Mouse (Mus musculus) urinary bladder, postnatal 4 days (tissue): ENCODE data around the gene Cttnbp2nl.

Experiments used
- DNase-seq, 2 experiments: peaks; one replicate each; pipeline ENCODE4 v3.0.0; 2021 to 2022; ENCODE audit warnings: low spot score in 2 of 2

Cttnbp2nl gene

DNA sequence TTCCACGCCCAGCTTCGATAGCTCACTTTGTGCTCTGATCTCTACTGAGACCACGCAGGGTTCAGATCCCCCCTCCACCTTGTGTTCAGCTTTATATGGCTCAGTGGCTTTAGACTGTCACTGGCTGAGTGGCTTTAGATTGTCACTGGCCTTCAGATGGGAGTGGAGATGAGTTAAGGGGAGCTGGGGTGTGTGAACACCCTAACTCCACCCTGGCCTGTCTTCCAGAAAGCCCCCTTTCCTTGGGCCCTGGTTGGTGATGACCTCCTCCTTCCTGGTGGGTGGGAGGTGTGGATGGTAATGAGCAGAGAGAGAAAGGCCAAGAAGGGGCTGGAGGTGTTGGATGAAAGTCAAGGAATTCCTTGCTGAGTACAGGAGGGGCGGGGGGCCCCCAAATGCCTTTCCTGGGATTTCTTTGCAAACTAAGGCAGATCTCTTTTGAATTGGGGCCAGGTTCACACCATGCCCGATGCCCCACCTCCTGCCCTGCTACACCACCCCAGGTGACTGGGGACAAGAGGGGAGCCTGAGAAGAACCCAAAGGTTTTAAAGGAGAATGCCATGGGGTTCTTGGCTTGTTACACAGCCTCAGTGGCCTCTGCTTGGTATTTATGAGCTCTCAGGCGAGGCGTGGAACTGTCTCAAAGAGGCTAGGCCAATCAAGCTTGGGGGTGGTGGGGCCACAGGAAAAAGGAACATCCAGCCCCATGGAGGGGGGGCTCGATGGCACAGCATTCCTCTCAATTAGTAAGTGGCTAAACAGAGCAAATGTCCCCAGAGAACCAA is 87.7 kb downstream of the Cttnbp2nl start:
- DNase-seq: no peak

DNA sequence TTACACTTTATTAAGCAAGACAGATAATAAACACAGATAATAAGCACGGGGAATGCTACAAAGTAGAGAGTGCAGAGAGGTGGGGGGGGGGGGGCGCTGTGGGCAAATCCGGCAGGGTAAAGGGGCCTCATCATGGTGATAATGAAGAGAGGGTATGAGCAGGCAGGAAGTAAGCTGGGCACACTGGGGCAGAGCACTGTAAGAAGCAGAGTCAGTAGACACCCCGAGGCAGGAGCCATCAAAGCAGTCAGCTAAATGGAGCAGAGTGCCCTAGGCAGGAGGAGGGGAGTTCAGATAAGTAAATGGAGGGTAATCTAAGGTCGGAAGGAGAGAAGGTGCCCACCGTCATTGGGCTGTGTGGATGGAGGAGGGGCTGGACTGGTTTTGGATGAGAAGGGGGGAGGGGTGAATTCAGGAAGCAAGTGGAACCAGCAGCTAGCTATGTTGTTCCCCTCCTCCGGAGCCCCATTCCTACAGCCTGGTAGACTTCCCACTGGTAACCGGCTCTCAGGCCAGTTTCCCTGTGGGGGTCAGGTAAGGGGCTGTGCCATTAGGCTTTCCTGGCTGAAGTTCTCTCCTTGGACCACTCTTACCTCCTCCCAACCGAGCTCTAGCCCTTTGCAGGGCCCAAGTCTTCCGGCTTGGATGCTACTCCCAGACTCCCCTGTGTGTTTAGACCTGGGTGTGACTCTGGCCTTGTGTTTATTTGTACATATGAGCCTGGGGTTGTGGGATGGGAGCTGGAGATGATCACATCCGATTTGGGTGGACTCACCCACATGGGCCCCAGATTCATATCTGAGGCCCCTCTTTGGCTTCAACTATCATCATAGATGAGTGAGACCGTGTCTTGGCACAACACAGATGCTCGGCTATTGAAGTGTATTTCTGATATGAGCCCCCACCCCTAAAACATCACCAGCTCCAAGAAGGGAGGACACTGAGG is 89.3 kb downstream of the Cttnbp2nl start:
- no peak for DNase-seq

DNA sequence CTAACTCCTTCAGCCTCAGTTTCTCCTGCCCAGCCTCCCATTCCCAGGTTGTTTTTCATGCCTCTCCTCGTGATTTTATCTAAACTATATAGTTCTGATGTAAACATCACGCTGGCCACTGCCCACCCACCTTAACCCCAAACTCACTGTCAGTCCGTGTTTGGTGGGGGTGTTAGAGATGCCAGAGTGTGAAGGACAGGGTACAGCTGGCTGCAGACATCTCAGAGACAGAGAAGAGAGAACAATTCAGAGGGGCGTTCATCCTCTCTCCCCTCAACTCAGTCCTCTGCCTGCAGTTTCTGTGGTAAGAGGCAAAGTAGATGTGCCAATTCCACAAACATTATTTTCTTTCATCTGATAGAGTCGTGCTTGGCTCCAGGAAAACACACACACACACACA is 90.1 kb downstream of the Cttnbp2nl start:
- no peak for DNase-seq

DNA sequence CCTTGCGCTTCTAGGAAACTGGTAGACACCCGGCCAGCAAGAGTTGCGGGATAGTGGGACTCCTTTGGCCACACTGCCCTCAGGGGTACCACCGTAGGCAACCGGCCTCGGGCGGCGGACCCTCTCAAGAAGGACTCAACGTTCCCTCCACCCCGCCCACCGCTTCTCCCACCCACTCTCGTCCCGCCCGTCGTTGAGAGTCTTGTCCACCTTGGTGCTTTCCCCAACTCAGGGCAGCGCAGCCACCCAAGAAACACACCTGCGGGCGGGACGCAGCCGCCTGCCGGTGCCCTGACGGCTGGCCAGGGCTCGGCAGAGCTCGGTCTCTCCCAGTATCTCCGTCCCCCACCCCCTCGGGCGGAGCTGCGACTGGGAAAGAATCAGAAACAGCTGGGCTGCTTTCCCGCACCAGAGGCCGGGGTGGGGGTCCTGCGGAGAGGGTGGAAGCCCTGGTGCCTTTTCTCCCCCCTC is 90.8 kb downstream of the Cttnbp2nl start:
- DNase-seq: no peak

DNA sequence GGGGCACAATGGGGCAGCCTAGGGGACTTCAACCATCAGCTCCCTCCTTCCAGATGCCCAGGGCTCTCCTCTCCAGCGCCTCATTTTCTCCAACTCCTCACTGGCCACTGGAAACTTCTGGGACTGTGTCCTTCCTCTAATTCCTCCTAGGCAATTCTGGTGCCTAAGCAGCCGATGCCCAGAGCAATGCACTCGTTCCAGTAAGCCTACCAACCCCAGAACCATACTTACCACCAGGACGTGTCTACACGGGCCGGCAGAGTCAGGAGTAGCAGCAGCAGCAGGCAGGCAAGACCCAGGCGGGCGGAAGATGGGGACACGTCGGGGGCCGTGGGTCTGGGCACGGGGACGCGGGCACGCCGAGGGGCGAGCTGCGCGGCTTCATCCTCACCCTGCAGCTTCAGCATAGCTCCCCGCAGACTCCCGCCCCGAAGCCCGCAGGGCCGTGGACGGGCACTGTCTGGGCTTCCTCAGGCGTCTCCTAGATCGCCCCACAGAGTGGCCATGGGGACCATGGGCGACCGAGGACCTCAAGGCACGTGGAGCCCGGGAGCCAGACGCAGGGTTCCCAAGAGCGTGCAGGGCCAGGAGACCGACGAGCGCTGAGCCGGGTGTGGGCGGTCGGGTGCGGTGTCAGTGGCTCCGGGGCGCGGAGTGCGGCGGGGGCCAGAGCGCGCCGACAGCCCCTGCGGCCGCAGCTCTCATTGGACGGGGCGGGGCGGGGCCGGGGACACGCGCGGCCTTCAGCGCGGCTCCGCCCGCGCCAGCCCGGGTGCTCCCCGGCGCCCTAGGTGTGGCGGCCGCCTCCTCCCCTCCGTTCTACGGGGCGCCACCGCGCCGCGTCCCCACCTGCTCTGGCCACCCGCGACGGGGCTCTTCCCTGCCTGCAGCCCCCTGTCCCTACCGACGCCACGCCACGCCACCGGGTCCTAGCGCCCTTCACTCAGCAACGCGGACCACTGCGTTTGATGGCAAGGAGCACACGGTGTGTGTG is 91.6 kb downstream of the Cttnbp2nl start, which contains the start of gene Wnt2b:
Wnt2b (minus strand) TSS at position 856 of the 994 bp plus-strand sequence.
- DNase-seq: no peak

DNA sequence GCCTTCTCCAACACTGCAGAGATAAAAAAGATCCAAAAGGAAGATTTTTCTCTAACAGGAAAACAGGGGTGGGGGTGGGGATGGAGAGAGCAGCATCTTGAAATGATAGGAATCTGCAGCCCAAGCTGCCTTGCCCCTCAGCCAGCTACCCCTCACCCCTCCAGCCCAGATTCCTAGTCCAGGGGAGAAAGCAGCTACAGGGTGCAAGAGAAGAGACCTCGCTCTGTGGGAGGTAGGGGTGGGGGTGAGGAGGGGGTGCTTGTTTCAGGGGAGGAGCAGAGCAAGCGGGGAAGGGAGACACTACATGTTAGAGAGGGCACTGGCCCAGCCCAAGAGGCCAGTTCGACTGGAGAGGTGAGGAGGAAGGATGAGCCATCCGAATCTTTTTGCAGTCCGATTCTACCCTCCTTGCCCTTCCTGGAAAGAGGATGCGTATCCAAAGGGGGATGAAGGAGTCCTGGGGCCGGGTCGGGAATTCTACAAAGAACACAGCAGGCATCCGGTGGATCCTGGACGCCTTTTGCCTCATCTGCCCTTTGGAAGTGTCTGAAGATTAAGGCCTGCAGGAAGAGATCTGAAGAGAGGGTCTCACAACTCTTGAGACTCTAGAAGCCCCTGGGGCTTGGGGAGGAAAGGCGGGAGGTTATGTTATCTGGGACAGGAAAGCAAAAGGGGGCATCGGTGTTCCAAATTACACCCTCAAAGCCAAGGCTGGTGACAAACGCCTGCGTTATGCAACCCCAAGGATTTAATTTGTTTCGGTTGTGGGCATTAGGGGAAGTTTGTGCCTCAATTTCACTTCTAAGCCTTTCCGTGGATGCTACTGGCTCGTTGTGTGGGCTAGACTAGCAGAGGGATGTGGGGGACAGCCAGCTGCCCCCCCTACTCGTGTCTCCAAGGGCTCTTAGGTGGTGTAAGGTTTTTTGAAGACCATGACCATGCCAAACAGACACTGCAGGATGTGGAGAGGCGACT is 92.6 kb downstream of the Cttnbp2nl start:
- no peak for DNase-seq

DNA sequence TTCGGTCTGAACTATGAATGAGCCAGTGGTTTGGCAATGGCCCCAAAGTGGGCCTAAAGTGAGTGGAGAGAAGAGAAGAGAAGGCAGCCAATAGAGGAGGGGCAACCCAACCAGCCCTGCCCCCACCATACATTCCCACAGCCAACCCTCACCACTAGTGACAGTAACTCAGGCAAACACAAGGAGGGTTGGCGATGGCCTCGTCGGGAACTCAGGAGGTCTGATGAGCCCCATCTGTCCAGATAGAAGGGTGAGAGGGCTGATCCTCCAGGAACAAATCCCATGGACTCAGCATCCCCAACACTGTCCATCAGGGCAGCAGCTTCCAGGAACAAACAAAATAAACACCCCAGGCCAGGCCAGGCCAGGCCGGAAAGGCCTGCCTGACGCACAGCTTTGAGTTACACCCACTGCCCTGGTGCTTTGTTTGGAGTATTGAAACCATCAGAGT is 96.8 kb downstream of the Cttnbp2nl start:
- no peak for DNase-seq

DNA sequence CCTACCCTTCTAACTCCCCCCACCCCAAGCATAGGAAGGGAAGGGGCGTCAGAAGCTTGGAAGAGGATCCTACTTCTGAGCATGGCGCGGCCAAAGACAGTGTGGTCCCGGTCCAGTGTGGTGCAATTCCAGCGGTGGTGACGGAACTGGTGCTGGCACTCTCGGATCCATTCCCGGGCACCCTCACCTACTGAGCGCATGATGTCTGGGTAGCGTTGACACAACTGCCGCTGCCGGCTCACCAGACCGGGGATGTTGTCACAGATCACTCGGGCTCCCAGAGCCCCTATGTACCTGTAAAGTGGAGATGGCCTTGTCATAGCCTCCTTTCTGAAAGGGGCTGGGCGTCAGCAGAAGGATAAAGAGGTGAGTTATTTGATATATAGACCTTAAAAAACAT is 98.4 kb downstream of the Cttnbp2nl start:
- DNase-seq: no peak

DNA sequence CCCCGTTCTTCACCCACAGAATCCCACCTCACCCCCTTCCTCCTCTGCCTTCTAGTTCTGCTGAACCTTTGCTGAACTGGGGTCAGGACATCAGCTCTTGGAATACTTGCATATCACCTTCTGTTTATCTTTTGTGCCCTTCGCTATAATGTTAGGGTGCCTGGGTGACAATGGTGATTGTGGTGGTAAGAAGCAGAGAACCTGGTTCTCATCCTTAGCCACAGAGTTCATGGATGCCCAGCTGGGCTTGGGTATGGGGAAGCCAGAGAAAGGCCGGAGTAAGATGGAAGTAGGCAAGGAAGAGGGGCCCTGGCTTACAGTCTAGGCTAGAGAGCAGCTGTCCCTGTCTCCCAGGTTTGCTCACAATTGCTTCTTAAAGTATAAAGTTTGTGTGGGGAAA is 98.8 kb downstream of the Cttnbp2nl start:
- no peak for DNase-seq

DNA sequence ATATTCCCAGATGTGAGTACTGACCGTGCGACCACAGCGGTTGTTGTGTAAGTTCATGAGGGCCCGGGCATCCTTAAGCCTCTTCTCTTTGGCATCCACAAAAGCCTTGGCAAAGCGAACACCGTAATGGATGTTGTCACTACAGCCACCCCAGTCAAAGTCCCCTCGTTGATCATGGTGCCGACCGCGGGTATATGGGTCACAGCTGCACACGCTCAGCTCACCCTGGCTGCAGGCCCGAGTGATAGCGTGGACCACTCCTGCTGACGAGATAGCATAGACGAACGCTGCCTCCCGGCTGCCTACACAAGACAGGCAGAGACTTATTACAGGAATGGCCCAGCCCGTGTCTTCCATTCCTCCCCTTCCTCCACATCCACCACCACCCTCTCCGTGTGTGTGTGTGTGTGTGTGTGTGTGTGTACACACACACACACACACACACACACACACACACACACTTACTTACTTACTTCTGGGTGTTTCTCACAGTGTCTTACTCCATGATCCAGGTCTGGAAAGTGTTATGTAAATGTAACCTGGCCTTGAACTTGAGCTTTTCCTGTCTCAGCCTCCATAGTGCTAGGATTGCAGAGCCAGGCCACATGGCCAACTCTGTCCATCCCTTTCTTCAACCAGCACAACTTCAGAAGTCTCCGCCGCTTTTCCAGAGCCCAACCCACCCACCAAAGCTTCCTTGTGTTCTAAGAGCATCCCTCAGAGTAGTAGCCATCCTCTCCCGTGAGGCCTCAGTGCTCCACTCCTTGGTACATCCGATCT is 99.9 kb downstream of the Cttnbp2nl start:
- no peak for DNase-seq
